Mouse (Mus musculus) layer of hippocampus, adult 11-12 months (tissue): ENCODE data around the gene Slfn5.
"Not testable (repeated sequence)": the region's sequence is repeated elsewhere in the genome, so short reads cannot be mapped to it uniquely, and the experiment has no call there.

Experiments used
- DNase-seq: peaks from one replicate; pipeline ENCODE4 v3.0.0; 2022; ENCODE audit warnings: low spot score

The Slfn5 gene

DNA sequence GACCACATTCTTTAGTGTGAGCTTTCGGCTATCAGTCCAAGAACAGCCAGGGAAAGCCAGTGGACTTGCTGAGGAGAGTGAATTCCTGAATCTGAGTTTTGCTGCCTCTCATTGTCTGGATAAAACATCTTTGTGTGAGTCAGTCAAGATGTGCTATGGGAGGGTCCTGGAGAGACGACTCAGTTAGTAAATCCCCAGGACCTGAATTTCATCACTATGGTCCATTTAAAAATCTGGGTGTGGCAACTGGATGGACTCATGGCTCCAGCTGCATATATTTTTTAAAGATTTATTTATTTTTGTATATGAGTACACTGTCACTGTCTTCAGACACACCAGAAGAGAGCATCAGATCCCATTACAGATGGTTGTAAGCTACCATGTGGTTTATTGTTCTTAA is 5.5 kb upstream of the Slfn5 start:
- DNase-seq: no peak

DNA sequence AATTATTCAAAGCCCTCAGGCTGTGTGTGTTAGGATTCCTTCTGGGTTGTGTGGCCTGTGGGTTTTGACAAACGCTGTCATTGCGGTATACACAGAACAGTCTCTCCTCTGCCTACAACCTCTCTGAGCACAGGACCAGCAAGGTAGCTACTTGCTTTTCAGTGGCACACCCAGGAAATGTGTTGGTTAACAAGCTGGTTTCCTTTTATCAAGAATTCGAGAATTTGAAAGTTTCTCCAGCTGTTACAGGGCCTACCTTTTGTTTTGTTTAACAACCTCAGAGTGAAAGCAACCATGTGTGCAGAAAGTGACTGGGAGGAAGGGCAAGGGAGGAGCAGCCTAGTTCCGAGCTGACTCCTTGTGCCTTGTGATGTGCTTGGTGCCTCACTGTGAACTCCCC is 3.7 kb upstream of the Slfn5 start:
- DNase-seq: no peak

DNA sequence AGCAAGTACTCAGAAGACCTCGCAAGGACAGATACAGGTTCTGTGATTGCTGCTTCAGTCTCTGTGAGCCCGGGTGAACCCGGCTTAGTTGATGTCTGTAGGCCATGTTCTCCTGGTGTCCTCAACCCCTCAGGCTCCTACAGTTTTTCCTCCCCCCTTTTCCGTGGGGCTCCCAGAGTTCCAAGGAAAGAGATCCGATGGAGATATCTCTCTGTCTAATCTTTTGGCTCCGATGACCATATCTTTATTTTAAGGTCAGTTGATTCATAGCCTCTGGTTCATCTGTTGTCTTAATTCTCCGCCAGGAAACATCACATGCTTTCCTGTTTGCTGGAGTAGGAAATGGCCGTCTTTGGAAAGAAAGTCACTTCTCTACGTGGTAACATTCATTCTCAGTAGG is 2.1 kb upstream of the Slfn5 start:
- no peak for DNase-seq

DNA sequence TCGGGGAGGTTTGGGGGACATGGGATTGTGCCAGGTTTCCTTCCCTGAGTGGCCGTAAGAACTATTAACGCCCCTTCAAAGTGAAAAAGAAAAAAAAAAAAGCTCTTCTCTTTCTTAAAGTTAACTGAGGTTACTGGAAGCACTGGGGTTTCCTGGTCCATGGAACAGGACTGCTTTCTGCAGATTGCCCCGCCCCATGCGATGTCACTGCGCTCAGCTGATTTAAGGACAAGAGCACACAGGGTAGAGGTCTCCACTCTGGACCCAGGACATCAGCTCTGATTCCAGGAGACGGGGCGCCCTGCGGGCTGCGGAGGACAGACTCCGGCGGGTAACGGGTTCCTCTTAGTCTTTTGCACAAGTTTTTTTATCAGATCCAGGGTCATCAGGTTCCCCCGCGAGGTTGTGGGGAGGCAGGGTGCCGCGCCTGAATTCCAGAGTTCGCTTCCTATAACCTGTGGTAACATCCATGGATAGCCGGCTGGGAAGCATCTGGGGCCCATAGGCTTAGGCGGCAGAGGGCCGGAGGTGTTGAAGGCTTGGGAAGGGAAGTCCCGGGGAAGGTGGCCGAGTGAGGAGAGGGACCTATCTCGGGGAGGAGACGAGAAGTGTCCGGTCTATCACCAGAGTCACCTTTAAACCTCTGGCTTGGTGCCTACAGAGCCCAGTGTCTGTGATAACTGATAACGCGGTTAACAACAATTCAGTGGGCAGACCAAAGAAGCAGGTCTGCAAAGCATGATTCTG is 889 bp downstream of the Slfn5 start:
- DNase-seq: no peak

DNA sequence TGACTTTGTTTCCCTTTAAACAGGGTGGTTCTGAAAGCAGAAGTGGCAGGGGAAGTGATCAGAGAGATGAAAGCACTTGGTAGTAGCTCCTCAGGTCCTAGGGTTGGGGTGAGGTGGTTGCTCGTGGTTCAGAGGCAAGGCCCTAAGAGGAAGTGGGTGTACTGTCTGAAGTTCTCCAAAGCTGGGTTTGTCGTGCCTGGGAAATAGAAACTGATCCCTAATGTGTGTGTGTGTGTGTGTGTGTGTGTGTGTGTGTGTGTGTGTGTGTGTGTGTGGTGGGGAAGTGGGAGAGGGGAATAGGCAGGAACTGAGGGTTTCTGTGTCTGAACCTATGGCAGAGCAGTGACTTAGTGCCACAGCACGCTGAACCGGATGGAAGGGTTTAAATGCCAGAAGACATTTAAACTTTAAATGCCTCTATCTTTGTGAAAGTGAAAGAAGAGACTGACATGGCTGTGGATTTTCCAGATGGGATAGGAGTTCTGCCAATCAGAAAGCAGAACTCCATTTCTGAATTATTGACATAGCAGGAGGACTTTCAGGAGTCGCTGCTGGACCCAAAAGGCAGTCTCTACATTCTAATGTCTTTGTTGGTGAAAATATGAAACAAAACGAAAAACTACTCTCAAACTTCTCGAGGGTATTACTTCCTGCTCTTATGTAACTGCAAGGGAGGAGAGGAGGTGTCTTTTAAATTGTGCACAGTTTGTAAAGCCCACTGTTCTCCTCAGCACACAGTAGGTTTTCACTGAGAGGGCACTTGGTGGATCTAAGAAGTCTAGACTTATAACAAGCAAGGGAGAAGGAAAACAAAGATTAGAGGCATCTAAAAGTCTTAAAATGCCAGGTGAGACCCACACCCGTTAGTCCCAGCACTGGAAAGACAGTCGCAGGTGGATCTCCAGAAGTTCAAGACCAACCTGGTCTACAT is 1.7 kb downstream of the Slfn5 start:
- DNase-seq: no peak

DNA sequence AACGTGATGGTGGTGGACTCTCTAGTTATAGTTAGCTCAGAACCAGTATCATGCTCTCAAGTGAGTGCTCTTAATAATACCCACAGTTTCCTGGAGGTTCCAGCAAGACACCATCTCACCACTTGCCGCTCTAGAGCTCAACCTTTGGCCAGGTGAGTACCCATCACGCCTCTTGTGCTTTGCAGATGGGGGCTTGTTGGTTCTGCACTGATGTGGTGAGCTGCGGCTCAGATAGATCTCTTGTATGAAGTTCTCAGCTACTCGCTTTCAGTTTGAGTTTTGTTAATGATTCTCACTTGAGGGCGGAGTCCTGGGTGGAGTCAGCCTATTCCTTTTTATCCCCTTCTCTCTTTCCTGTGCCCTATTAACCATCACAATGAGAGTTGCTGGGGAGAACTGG is 3.5 kb downstream of the Slfn5 start:
- DNase-seq: no peak

DNA sequence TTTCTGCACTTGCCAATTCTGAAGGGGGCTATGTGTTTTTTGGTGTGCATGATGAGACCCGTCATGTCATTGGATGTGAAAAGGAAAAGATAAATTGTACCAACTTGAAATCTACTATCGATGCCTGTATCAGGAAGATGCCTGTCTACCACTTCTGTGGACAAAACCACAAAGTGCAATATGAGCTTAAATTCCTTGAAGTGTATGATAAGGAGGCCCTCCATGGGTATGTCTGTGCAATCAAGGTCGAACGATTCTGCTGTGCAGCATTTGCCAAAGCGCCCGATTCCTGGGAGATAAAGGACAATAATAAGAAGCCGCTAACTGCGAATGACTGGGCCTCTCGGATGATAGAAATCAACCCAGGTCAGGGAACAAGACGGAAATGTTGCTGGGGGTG is 5.8 kb downstream of the Slfn5 start:
- no peak for DNase-seq

DNA sequence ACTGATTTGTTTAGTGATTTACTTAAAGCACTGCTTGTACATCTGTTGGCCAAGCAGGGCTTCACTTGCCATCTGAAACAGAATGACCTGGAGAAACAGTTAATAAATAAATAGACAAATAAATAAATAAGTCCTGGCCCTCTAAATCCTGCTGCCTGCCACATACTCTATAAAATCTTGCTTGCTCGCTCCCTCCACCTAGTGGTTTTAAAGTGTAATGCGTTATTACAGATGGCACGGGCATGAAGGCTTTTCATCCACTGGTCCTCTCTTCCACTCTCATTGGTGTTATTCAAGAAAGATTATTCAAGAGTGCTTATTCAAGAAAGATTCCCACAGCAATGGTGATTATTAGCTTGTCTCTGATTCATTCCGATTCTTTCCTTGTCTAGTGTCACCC is 8.5 kb downstream of the Slfn5 start:
- DNase-seq: peak; percentile 52

DNA sequence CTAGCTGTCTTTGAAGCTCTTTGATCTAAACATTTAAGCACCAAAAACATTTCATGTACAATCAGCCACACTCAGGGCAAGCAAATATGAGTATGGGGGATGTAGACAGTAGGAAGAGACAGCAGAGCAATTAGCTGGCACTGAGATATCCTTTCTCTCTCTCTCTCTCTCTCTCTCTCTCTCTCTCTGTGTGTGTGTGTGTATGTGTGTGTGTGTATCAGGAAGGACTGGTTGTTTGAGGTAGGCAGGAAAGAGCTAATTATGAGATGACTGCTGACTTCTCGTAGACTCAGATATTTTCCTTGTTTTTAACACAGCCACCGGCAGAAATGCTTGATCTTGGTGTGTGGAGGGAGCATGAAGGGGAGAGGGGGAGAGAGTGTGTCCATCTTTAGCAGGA is 10.6 kb downstream of the Slfn5 start:
- DNase-seq: no peak

DNA sequence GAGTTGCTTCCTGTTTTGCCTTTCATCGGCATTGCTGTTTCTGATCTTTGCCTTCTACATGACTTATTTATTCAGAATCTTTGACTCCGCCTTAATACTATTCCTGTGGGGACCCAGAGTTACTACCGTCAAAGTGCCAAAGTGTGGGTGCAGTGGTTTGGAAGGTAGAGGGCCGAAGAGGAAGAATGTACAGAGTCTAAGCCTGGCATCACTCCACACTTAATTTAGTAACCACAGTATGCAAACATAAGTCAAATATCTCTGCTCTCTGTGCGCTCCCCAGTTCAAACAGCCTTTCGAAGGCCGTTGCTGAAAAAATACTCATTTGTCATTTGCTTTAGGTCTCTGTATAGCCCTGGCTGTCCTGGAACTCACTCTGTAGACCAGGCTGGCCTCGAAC is 11.1 kb downstream of the Slfn5 start:
- DNase-seq: no peak

DNA sequence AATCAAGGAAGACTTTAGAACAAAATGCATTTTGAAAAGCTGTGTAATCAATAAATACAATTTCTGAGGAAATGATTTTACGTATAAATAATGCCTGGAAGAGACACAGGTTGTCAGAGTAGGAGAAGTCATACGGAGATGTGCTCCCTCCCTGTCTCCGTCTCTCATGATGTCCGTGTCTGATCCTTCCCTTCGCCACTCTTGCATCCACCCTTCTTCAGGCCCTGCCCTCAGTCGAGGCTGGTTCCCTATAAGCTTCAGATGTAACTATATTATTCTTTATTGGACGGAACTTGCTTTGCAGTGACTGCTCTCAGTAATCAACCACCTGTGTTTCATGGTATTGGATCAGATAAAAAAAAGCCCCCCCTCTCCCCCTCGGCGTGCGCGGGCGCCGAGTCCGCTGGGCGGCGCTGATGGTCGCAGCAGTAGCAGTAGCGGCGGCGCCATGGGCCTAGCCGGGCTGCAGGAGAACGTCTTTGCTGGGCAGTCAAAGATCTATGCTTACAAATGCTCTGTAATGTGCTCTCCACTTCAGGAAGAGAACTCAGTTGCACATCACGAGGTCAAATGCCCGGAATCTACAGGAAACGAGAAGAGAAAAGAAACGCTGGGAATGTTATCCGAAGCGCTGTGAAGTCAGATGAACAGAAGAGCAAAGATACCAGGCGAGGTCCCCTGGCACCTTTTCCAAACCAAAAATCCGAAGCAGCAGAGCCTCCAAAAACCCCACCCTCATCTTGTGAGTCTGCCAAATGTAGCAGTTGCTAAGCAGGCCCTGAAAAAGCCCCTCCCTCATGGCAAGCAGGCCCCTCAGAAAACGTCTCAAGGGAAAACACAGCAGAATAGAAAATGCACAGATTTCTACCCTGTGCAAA is 19.8 kb downstream of the Slfn5 start:
- DNase-seq: no peak

DNA sequence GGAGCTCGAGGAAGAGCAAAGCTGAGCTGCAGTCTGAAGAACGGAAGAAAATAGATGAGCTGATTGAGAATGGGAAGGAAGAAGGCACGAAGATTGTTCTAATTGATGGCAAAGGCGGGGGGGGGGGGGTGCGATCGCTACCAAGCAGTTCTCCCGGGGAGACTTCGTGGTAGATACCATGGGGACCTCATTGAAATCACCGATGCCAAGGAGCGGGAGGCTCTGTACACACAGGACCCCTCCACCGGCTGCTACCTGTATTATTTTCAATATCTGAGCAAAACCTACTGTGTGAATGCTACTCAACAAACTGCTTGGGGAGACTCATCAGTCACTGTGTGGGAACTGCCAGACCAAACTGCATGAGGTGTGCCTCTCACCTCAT is 20.4 kb downstream of the Slfn5 start:
- no peak for DNase-seq

DNA sequence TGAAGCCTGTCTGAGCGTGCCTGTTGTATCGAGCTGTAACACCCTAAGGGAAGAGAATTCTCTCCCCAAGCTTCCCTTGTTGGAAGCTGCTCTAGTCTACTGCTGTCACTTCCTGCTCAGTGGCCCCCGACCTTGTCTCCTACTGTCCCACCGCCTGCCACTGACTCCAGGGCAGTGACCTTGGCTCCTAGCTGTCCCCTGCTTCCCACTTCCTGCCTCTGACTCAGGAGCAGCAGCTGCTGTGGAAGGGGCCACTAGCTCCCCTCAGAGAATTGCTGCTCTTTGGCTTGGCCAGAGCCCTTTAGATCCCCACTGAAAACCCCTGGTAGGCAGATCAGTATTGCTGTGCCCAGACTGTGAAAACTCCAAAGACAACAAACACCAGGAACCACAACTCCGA is 22.8 kb downstream of the Slfn5 start:
- no peak for DNase-seq

DNA sequence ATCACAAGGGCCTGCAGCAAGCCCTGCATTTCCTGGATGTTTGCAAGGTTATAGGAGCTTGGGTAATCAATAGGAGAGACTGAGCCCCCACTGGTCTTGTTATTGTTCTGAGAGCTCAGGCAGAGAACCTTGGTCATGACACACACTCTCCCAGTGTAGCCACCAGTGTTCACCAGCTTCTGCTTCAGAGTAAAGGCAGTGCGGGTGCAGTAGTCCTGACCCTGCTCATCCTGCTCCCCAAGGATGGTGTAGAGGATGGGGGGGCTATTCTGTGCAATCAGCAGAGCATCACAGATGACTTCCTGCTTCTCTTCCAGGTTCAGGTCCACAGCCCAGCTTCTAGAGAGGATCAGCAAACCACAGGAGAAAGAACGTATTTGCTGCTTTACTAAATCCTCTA is 31.3 kb downstream of the Slfn5 start:
- DNase-seq: not testable (repeated sequence)

DNA sequence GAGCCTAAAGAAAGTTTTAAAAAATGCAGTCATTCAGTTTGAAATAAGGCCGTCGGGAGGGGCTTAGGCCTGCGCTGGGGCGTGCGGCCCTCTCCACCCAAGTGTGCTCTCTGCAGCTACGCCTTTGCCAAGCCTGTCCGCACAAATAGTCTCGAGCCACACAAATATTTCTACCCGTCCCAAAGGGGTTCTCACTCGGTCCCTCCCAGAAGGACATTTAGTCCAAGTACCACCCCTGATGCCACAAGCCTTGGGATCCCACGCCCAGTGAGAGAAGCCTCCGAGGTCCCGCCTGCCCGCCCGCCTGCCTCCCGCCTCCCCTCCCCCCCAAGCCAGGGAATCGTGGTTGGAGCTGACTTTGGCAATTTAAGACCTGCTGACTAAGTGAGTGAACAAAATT is 32.0 kb downstream of the Slfn5 start:
- no peak for DNase-seq

DNA sequence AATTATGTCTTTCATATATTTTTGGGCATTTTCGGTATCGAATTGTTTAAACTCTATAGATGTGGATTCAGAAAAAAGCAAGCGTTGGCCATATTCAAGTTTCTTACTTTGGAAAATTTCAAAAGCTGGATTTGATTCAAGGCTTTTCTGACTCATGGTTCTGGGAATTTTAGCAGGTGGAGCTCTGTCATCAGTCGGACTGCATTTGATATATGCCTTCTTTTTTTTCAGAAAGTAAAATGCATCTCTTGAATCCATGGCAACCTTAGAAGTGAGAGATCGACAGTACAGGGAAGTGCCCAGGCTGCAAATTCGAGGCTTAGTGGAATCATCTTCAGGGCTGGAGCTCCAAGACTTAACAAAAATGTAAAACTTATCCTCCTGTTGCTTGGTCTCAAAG is 36.5 kb downstream of the Slfn5 start:
- no peak for DNase-seq

DNA sequence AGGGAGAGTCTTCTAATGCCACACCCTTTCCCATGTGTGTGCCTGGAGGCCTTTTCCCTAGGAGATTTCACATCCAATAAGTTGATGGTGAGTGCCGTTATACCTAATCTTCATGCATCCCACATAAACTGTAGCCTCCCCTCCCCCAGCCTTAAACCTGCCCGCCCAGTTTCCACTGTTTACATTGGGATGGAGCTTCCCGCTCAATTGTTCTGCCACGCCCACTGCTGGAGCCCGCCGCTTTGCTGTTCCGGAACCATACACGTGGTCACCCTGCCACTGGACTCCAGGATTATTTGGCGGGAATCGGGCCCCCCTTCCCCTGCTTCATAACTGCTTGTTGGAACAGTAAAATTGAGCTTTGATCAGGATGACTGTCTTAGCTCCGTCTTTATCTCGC is 38.2 kb downstream of the Slfn5 start:
- no peak for DNase-seq

DNA sequence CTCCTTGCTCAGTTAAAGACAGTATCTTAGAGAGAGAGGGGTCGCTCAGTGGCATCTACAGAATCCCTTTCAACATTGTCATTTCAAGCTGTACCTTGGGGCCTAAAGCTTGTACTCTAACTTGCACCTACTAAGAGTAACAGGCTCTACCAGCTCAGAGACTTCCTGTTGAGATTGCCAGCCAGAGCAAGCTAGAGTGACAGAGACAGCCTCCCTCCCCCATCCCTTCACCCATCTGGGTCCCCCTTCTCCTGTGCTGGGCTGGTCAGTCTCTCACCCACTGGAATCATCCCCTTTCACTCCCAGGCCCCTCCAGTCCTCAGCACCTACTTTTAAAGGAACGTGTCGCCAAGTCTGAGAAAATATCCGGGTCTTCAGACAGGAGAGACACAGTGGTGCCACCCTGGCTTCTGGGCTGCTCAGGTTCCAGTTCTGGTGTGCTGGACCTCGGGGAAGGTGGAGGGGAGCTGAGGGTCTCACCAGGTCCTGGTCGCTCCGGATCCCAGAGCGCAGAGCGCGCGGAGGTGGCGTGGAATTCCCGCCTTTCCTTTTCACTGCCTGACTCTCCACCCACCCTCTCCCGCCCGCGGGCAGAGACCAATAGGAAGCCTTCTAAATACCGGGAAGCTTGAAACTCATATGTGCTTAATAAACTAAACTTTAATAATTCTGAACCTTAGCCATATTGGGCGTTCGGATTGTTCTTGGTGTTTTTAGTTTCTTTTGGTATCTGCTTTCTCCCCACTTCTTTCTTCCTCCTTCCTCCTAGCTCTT is 39.6 kb downstream of the Slfn5 start:
- DNase-seq: not testable (repeated sequence)

DNA sequence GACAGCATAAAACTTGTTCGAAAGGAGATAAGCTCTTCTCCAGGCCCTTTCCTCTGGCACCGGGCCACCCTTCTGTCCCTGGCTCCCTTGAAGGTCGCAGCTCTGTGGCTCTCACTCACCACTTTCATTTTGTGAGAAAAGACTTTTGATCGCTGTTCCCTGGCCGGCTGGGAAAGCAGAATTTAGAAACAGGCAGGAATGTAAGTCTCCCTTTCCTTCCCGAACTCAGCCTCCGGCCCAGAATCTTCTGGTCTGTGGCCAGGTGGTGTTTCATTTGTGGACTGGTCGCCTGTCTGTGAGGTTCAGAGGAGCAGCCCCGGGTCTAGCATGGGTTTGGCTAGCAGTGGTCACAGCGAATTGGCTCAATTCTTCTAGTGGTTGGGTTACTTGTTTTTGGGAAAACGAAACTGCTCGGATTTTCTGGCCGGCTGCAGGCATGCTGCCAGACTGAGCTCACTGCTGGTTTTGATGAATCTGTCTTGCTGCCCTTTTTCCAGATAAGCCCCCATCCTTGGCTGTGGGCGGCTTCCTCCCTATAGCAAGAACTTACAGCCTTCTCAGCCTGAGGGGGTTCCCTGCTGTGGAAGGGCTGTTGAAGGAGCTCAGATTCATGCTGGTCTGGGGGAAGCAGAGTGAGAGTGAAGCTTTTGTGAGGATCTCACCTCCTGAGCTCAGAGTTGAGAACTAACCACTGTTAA is 40.5 kb downstream of the Slfn5 start, which contains the start of gene Slfn9:
Slfn9 (minus strand) TSS at position 362 of the 698 bp plus-strand sequence.
- peak; percentile 5 for DNase-seq

DNA sequence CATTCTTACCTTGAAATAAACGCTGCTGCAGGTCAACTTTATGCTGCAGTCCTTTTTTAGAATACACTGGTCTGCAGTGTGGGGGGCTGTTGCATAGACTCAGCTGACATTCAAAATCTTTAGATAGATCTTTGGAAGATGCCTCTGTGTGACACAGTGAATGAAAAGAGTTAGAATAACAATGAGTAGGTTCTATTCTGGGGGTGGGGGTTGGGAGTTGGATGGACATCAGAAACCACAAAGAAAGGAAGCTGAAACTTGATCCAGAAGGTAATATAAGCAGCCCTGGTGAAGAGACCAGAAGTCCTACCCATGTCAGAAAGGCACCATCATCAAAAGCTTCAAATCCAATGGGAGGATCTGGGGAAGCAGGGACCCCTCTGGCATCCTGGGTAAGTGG is 62.2 kb downstream of the Slfn5 start:
- DNase-seq: no peak
